Mouse (Mus musculus) heart, postnatal 0 days (tissue): ENCODE results near the gene Vps13c.

Source experiments
- CTCF ChIP-seq: IDR thresholded peaks from 2 replicates; pipeline ENCODE4 v1.5.1; 2016; ENCODE audit warnings: antibody characterized with exemption, control low read depth, low read depth
- EP300 ChIP-seq: IDR thresholded peaks from 2 replicates; pipeline ENCODE4 v1.6.1; 2016; ENCODE audit warnings: antibody characterized with exemption, low read depth

- TF ChIP-seq EP300, result no peak
- no peak for TF ChIP-seq CTCF
Measured at GRCm38 (mm10) chr9:67904355-67904754, 64.2 kb downstream of the Vps13c start.
